Mouse (Mus musculus) ZHBTc4 (cell line): Measurements from ENCODE around the gene Ush1g.

Experiments
- DNase-seq: peaks from one replicate; pipeline ENCODE4 v3.0.0-alpha.2; 2011; ENCODE audit warnings: low read depth, low spot score

The Ush1g gene

GRCm38 (mm10) chr11:115334531-115334930, 12.7 kb upstream of the Ush1g start, which contains the start of gene Otop3:
Gene Otop3, plus strand, starts transcription at chr11:115334731.
- DNase-seq = no peak

- DNase-seq = peak; percentile 71
These were observed 7.5 kb upstream of the Ush1g start for GRCm38 (mm10) chr11:115329339-115329738.

- no peak for DNase-seq
These were observed 4.9 kb upstream of the Ush1g start for GRCm38 (mm10) chr11:115326730-115327129.

- DNase-seq = peak; percentile 42
These were observed 1.5 kb upstream of the Ush1g start for GRCm38 (mm10) chr11:115323354-115323753.

- DNase-seq = peak; percentile 60
These were observed 2.0 kb downstream of the Ush1g start for GRCm38 (mm10) chr11:115319704-115320383.

GRCm38 (mm10) chr11:115318245-115319027, 3.4 kb downstream of the Ush1g start:
- DNase-seq = peak; percentile 56

- DNase-seq = no peak
These were observed 4.6 kb downstream of the Ush1g start for GRCm38 (mm10) chr11:115317204-115317603.

- no peak for DNase-seq
These were observed 7.6 kb downstream of the Ush1g start for GRCm38 (mm10) chr11:115314249-115314648.

- no peak for DNase-seq
These were observed 13.1 kb downstream of the Ush1g start for GRCm38 (mm10) chr11:115308781-115309180.

GRCm38 (mm10) chr11:115306863-115307262, 15.0 kb downstream of the Ush1g start, which contains the start of gene Otop2:
Gene Otop2, plus strand, starts transcription at chr11:115307163.
- no peak for DNase-seq

GRCm38 (mm10) chr11:115303167-115303566, 18.7 kb downstream of the Ush1g start:
- no peak for DNase-seq

GRCm38 (mm10) chr11:115301351-115301750, 20.5 kb downstream of the Ush1g start:
- DNase-seq = no peak

- DNase-seq = peak; percentile 71
These were observed 21.1 kb downstream of the Ush1g start for GRCm38 (mm10) chr11:115300745-115301144.

- no peak for DNase-seq
These were observed 23.7 kb downstream of the Ush1g start for GRCm38 (mm10) chr11:115298160-115298559.

GRCm38 (mm10) chr11:115297214-115297826, 24.5 kb downstream of the Ush1g start, which contains the start of gene Fads6:
Gene Fads6, minus strand, starts transcription at chr11:115297663.
- DNase-seq = peak; percentile 80

- DNase-seq = no peak
These were observed 25.2 kb downstream of the Ush1g start for GRCm38 (mm10) chr11:115296471-115297210.

- no peak for DNase-seq
These were observed 25.9 kb downstream of the Ush1g start for GRCm38 (mm10) chr11:115295939-115296338.

- DNase-seq = peak; percentile 86
These were observed 29.0 kb downstream of the Ush1g start for GRCm38 (mm10) chr11:115292631-115293375.

GRCm38 (mm10) chr11:115291503-115291902, 30.3 kb downstream of the Ush1g start:
- DNase-seq = peak; percentile 81

- no peak for DNase-seq
These were observed 30.9 kb downstream of the Ush1g start for GRCm38 (mm10) chr11:115290919-115291318.

- no peak for DNase-seq
These were observed 31.5 kb downstream of the Ush1g start for GRCm38 (mm10) chr11:115290314-115290713.
